Mouse (Mus musculus) CD4-positive, CD25-positive, alpha-beta regulatory T cell, adult 2 months (primary cell): Measurements from ENCODE around the gene Slc45a2.
"Not testable (repeated sequence)": the region's sequence is repeated elsewhere in the genome, so short reads cannot be mapped to it uniquely, and the experiment has no call there.

ENCODE experiments used
- DNase-seq: peaks from one replicate; pipeline ENCODE4 v3.0.0-alpha.2; 2012; ENCODE audit warnings: low read depth, low spot score

The Slc45a2 gene

DNA sequence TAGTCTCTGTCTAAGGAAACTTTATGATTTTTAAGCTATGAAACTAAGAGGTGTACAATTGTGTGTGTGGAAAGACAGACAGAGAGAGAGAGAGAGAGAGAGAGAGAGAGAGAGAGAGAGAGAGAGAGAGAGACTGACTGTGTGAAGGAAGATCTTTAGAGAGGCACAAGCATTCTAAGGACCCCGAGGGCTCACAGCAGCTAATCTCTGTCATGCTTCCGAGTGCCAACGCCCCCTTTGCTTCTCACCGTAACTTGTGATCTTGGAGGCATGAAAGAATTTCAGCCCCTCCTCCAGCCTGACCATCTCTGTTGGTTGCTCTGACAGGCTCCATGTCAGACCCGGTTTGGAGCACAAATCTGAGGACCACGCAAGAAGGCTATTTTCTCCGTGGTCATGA is at the start of gene Slc45a2:
Gene Slc45a2, plus strand, starts transcription at position 301 of the 400 bp plus-strand sequence.
- DNase-seq, result no peak

DNA sequence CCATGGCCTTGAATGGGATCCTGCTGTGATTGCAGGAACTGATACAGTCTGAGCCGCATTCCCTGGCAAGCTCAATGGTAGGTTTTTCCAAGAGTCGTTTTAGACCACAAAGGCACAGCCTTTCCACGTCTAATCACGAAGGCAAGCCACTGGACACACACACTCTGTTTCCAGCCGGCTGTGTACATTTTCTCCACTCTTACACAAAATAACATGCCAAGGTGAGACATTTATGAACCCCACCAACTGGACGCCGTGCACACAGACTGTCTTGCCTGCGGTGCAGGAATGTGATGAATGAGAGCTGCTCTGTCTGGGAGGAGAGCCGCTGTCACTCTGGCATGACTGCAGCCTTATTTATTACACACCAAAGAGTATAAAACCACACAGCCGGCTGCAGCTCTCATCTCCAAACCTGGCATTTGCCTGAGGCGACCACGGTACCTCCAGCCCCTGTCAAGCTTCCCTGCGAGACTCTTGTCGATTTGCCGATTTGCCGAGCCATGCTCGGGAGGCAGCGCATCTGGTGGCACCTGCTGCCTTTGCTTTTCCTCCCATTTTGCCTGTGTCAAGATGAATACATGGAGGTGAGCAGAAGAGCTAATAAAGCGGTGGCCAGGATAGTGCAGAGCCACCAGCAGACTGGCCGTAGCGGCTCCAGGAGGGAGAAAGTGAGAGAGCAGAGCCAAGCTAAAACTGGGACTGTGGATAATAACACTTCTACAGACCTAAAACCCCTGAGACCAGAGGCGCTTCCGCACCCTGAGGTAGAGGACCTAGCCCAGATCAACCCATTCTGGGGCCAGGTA is 48.4 kb upstream of the Slc45a2 start, which contains the start of gene C1qtnf3:
Gene C1qtnf3, plus strand, starts transcription at position 382 of the 809 bp plus-strand sequence.
- DNase-seq, result no peak

DNA sequence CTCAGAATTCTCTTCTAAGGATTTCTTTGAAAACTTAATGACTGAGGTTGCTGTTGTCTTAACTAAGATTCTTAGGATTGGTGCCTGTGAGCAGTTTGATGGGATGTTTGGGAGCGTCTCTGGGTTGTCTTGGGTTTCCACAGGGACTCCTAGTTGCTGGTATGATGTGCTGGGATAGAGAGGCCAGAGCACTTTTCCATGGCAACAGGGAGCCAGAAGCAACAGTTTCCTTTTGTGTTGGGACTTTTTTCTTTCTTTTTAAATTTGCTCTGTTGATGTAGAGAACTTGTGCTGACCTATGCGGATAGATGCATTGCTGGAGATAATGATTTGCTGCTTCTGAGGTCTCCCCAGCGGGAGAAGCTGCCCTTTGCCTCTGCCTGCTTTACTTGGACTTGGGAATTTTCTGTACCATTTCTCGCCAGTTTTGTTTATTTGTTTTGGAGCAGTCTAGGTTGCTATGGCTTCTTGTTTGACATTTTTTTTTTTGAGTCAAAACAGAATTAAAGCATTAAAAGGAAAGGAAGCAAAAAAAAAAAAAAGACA is 47.7 kb upstream of the Slc45a2 start:
- no peak for DNase-seq

DNA sequence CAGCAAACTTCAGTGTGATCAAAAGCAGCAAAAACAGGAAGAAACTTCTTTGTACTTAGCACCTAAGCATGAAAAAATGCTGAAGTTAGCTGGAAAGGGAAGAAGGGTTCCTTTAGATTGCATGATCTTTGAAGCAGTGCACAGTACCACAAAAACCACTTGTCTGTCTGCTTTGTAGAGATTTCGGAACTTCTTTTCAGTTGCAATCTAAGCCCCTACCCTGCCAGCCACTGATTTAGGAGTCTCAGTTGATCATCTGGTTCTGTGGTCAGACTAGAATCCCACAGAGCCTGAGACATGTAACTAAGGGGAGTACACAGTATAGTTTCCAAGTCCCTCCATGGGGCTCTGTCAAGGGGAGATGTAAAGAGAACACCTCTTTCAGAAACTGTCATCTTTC is 47.1 kb upstream of the Slc45a2 start:
- DNase-seq, result no peak

DNA sequence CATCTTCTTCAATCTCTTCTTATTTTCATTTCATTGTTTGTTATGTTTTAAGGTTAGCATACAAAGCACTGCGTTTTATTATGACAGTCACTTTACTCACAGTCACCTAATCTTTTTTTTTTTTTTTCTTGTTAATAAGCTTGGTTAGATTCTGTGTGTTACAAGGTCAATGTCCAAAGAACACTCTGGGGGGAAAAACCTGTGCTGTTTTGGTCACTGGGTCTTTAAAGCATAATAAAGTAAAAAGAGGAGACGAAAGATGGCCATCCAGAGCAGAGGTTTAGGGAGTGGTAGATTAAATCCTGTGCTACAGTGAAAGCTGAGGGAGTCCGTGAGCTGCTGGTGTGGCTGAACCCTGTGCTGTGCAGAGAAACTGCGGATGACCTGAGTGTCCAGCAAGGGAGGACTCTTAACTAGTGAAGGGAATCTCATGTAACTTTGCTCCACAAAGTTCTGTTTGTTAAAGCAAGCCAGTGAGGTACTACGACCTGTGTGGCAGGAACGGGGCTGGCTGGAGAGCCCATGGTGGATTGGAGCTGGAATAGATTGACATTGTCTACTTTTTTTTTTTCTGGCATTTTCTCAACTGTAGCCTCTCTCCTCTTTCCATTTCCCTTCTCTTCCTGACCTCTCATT is 46.0 kb upstream of the Slc45a2 start:
- no peak for DNase-seq

DNA sequence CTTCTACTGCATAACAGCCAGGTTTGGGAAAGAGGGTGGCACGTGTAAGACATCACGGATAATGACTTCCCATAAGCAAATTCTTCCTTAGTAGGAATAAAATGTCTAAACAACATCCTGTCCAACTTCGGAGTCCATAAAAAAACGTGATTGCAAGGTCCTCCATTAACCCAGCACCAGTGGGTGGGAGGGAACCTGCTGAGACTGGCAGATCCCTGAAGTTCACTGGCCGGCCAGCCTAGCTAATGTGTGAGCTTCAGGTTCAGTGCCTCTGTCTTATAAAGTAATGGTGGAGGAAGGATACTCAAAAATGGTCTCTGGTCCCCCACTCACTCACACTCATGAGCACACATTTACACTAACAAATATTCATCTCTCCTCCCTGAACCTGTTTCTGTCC is 45.4 kb upstream of the Slc45a2 start:
- no peak for DNase-seq

DNA sequence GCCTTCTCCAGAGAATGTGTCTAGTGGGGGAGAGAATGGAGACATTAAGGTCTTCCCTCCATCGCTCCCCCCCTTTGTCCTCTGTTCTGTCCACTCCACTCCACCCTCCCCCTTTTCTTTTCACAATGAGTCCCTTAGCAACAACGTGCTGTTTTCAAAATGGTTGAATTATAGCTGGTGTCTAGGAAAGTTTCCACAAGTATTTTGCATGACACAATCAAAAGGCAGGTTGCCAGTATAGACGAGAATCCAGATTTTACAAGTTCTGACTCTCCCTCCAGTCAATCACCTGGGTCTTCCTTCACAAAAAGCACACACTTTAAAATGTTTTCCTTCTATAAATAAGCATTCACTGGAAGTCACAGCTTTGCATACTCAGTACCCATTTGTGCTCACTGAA is 43.8 kb upstream of the Slc45a2 start:
- no peak for DNase-seq

DNA sequence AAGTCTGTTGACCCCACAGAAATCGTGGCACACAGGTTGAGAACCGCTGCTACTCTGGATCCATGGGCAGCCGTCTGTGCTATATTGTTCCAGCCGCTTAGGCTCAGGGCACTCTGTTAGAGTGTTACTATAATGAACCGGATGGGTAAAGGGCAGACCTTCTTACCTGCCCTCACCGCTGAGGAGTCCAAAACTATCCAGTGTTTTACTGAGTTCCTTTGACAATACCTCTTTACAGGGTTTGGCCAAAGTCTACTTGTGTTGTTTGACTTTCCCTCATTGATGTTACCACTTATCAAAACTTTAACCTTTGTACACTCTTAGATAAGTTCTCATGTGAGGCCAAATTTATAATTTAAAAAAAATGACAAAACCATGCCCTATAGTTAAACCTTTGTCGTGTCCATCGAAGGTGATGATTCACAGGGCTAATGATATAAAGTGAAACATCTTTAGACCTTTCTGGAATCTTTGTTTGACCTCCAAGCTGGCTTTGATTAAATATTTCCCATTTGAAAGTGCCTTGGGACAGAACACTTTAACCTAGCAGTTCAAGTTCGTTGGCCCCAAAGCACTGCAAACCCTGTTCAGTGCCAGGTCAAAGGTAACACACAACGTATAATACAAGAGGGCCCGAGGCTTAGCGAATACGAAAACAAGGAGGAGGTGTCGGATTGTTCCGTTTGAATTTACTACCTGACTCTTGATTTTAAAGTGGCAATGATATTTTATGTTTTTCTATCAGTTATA is 41.1 kb upstream of the Slc45a2 start:
- DNase-seq, result no peak

DNA sequence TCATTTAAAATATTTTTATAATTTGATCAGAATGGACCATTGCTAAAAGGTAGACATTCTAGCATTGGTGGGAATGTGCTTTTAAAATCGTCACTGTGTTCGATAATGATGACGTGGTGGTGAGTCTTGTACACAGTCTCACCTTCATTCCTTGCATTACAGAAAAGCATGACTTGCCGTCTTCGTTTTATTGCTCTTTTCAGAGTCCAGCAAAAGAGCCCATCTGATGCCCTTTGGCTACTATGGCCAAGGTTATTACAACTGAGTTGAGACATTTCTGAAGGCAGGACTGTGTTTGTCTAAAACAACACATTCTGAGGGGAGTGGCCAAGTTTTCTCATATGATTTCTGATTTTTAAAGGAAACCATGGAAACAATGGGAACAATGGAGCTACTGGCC is 40.3 kb upstream of the Slc45a2 start:
- no peak for DNase-seq

DNA sequence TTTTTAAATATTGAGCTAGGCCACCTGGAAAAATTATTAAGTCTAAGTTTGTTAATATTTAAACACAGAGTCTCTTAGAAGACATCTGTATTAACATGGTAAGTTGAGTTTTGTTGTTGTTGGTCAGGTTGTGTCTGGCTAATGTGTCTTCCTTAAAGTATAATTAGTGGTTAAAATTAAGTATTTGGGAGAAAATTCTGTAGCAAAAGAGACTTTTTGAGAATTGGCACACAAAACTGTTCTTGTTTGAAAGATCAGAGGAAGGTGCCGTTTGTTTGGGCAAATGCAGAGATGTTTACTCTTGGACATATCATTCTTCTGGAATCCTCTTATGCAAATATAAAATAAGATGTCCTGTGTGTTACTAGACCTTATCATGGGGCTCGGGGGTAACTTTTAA is 37.9 kb upstream of the Slc45a2 start:
- DNase-seq, result no peak

DNA sequence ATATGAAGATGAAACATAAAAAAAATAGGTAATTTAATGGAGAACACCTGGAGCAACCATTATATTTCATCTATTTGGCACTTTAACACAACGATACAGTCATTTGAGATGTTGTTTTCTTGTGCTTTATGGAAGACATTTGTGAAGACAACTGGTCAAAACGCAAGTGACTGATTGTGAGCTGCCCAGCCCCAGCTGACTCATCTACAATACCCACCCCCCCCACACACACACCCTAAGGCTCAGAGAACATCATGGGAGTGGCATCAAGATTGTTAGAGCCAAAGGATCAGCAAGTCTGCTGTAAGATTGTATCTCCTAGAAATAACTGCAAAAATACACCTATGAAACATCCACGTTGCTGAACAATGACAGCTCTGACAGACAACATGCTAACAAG is 31.1 kb upstream of the Slc45a2 start:
- no peak for DNase-seq

DNA sequence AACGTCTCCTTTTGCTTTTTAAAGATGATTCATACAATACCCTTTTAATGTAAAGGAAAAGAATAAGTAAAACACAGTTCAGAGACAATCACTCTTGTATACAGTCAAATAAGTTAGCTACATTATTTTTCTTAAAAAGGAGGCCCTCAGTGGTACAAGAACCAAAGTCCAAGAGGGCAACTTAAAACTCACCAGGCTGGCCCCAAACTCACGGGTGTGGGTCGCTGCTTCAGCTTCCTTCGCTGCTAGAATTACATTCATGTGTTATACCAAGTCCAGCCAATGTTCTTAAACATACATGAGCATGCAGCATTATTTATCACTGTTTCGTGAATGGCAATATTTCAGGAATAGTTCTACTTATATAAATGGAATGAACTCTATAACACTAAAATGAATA is 29.7 kb upstream of the Slc45a2 start:
- DNase-seq, result no peak

DNA sequence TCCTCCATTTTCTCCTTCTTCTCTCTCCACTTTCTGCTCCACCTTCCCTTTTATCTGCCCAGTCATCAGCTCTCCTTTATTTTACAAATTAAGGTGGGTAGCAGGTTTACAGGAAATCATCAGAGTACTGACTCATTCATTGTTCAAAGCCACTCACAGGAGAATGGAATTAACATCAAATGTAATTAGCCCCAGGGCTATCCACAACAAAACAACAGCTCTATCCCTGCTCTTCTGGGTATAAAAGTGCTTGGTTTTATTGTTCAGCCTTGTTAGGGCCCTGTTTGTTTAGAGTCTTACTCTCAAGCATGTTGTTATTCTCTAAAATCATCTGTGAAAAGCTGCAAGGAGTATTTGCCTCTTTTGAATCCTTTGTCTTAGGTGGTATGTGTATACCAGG is 23.4 kb upstream of the Slc45a2 start:
- DNase-seq, result no peak

DNA sequence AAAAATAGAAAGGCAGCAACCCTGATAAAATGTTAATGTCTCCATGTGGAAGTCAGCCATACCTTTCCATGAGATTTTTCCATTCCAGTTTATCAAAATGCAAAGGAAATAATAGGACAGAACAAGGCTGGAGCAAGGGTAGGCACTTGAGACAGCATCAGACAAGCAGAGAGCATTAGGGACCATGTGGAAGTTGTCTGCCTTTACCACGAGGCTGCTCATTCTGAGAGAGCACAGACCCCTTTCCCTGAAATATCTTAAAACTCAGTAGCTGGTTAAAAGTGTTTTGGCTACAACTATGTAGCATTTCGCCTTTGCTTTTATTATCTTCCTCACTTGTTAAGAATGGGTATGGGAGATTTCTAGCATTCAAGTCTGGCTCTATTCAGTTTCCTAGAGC is 19.8 kb upstream of the Slc45a2 start:
- no peak for DNase-seq

DNA sequence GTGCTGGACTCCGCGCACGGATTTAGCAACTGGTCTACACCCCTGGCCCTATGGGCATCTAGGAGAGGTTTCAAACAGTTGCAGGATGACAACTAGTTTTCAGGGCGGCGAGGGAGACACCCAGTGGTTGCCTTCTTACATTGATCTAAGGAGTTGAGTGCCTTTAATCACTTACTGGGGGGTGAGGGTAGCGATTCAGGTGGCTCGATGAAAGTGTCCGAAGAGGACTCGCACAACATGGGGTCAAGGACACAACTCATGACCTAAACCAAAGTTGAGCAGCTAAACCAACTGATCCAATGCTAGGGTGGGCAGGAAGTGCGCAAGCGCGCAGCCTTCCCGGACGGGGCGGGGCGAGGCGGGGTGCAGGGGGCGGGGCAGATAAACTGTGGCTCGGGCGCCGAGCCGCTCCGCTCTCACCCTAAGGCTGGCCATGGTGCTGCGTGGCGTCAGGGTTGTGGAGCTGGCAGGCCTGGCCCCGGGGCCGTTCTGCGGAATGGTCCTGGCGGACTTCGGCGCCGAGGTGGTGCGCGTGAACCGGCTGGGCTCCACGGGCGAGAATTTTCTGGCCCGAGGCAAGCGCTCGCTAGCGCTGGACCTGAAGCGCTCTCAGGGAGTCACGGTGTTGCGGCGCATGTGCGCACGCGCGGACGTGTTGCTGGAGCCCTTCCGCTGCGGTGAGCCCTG is 19.0 kb upstream of the Slc45a2 start, which contains the start of gene Amacr:
Gene Amacr, plus strand, starts transcription at position 380 of the 687 bp plus-strand sequence.
- DNase-seq, result peak; percentile 94

DNA sequence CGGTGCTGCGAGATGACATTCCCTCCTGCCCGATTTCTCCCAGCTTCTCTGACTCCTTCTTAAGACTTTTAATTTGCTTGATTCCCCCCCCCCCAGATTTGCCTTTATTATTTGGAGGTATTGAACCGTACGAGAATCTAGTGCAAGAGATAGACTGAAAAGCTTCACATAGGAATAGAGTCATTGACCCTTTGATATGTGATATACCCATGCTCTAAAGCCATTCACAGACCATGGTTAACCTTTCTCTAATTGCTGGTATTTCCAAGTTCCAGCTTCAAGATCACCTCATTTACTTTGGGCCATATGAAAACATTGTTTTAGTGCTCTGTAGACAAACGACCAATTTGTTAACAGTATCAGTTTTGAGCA is 18.5 kb upstream of the Slc45a2 start:
- DNase-seq, result no peak

DNA sequence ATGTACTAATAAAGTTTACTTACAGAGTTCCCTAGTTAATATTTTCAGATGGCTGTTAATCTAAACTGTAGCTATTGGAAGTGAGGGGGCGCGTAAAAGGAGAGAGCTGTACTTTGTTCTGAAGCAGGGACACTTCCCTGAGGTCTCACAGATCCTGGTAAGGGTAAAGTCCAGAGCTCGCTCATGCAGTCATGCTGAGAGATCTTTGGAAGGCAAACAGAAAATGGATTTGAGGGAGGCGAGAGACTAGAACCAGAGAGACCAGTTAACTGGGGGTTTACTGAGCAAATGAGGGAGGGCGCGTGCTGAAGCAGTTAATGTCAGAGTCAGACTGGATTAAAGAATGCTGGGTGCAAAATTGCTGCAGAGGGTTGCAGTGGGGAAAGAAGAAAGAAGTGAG is 14.8 kb upstream of the Slc45a2 start:
- no peak for DNase-seq

DNA sequence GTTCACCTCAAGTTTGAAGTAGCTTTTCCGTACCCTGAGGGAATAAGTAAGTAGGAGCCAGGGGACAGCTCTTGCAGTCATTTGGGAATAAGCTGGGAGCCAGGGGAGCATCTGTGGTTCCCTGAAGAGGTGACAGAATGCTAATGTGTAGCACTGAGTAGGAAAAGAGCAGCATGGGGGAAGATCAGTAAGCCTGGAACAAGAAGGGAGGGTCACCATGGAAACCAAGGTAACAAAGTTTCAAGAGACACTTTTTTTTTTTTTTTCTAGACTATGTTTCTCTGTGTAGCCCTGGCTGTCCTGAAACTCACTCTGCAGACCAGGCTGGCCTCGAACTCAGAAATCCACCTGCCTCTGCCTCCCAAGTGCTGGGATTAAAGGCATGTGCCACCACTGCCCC is 14.0 kb upstream of the Slc45a2 start:
- DNase-seq, result not testable (repeated sequence)

DNA sequence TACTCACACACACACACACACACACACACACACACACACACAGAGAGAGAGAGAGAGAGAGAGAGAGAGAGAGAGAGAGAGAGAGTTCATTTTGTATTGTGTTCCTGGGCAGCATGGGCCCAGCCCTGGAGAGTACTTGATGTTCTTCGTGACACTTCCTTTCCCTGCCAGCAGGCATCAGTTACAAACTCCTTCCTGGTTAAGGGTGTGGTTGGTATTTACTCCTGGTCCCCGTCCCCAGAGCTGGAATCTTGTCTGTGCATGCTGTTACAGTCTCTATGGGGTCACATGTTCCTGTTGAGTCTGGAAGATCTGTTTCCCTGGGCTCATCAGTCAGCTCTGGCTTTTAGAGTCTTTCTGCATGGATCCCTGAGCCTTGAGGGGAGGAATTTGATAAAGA is 10.1 kb upstream of the Slc45a2 start:
- no peak for DNase-seq

DNA sequence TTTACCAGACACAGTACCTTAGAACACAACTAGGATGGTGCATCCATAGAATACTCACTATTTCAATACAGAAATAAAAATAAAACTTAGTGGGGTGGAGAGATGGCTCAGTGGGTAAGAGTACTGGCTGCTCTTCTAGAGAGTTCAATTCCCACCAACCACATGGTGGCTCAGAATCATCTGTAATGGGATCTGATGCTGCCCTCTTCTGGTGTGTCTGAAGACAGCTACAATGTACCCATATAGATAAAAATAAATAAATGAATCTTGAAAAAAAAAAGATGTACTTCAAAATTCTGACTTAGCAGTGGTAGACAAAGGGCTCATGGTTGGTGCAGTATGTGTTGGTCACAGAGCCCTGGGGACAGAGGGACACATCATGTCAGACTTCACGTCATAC is 9.0 kb upstream of the Slc45a2 start:
- DNase-seq, result no peak

DNA sequence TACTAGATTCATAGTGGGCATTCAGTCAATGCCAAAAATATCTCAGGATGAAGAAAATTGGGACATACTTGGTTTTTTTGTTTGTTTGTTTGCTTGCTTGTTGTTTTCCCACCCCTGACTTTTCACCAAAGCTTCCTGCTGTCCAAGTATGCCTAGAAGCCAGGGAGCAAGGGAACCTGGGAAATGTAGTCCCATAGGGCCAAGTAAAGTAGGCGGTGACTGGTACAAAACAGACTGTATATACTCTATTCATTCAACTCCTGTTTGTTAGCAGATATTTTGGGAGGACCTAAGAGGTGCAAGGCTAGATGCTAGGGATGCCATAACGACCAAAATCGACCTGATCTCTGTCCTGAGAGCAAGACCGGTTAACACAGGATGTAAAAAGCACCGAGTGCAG is 689 bp upstream of the Slc45a2 start:
- no peak for DNase-seq

DNA sequence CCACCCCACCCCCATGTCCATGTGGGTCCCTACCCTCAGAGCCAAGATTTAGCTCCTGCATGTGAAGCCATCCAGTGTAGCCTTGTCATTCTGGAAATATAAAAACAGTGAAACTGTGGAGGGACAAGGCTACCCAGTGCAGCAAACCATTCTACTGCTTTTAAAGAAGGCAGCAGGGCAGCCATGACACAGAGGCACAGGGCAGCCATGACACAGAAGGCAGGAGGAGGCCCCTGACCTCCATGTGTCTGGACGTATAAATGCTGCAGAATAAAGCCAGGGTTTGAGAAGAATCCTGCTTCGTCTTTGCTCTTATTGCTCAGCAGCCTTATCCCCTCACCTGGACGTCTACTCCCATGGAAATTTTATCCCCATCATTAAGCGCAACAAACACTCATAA is 3.3 kb downstream of the Slc45a2 start:
- no peak for DNase-seq
